Mouse (Mus musculus) v-Abl transformed pro-B cells (cell line): Measurements from ENCODE around the gene Sap30.

Experiments used
- in situ Hi-C, 2 experiments: fragments of 400-800 bp; cut with MboI; formaldehyde crosslinking; loops; one replicate each; pipeline ENCODE4 v1.15.1; 2025; ENCODE audit not compliant: unreplicated experiment in 2 of 2

Gene Sap30

GRCm38 (mm10) chr8:57487441-57488155 lies at the start of gene Sap30:
Gene Sap30, minus strand, starts transcription at chr8:57487860.
- in situ Hi-C loops: loop anchor here (10.0 kb wide), 1 partner anchor 167 kb away; the partner anchor contains the start of gene Galnt7 (in 2 of the 2)

- in situ Hi-C loops: loop anchor here (5.0 to 25.0 kb wide), 5 partner anchors 261 to 1999 kb away; no protein-coding TSS in a partner anchor
Observed at GRCm38 (mm10) chr8:57536167-57536566, 48.5 kb upstream of the Sap30 start.

GRCm38 (mm10) chr8:57534495-57534894 lies 46.8 kb upstream of the Sap30 start:
- in situ Hi-C loops: loop anchor here (5.0 to 25.0 kb wide), 5 partner anchors 102 to 1997 kb away; no protein-coding TSS in a partner anchor

- in situ Hi-C loops: loop anchor here (5.0 to 25.0 kb wide), 5 partner anchors 101 to 1996 kb away; no protein-coding TSS in a partner anchor
Observed at GRCm38 (mm10) chr8:57533106-57533505, 45.4 kb upstream of the Sap30 start.

GRCm38 (mm10) chr8:57532223-57532622 lies 44.6 kb upstream of the Sap30 start:
- in situ Hi-C loops: loop anchor here (5.0 to 25.0 kb wide), 5 partner anchors 100 to 1995 kb away; no protein-coding TSS in a partner anchor

GRCm38 (mm10) chr8:57530666-57531349 lies 43.1 kb upstream of the Sap30 start:
- in situ Hi-C loops: loop anchor here (5.0 to 25.0 kb wide), 5 partner anchors 99 to 1994 kb away; no protein-coding TSS in a partner anchor

GRCm38 (mm10) chr8:57530238-57530637 lies 42.6 kb upstream of the Sap30 start:
- in situ Hi-C loops: loop anchor here (5.0 to 25.0 kb wide), 5 partner anchors 98 to 1993 kb away; no protein-coding TSS in a partner anchor

- in situ Hi-C loops: loop anchor here (25.0 kb wide), 2 partner anchors 1466 to 1991 kb away; no protein-coding TSS in a partner anchor
Observed at GRCm38 (mm10) chr8:57528036-57528435, 40.4 kb upstream of the Sap30 start.

GRCm38 (mm10) chr8:57520186-57520786 lies 32.6 kb upstream of the Sap30 start:
- in situ Hi-C loops: loop anchor here in 1 of 2 experiments (5.0 to 25.0 kb wide), 2 partner anchors 978 to 1458 kb away; no protein-coding TSS in a partner anchor

- in situ Hi-C loops: loop anchor here in 1 of 2 experiments (25.0 kb wide), 1 partner anchor 1455 kb away; no protein-coding TSS in a partner anchor
Observed at GRCm38 (mm10) chr8:57517723-57518122, 30.1 kb upstream of the Sap30 start.

GRCm38 (mm10) chr8:57516685-57517084 lies 29.0 kb upstream of the Sap30 start:
- in situ Hi-C loops: loop anchor here in 1 of 2 experiments (25.0 kb wide), 1 partner anchor 1454 kb away; no protein-coding TSS in a partner anchor

GRCm38 (mm10) chr8:57513178-57513661 lies 25.6 kb upstream of the Sap30 start:
- in situ Hi-C loops: loop anchor here in 1 of 2 experiments (25.0 kb wide), 1 partner anchor 1451 kb away; no protein-coding TSS in a partner anchor

GRCm38 (mm10) chr8:57512141-57513056 lies 24.7 kb upstream of the Sap30 start:
- in situ Hi-C loops: loop anchor here in 1 of 2 experiments (25.0 kb wide), 1 partner anchor 1450 kb away; no protein-coding TSS in a partner anchor

GRCm38 (mm10) chr8:57511316-57512118 lies 23.9 kb upstream of the Sap30 start, which contains the start of gene Hmgb2:
Gene Hmgb2, plus strand, starts transcription at chr8:57511907.
- in situ Hi-C loops: loop anchor here in 1 of 2 experiments (25.0 kb wide), 1 partner anchor 1449 kb away; no protein-coding TSS in a partner anchor

- in situ Hi-C loops: loop anchor here in 1 of 2 experiments (25.0 kb wide), 1 partner anchor 1449 kb away; no protein-coding TSS in a partner anchor
Observed at GRCm38 (mm10) chr8:57510791-57511315, 23.2 kb upstream of the Sap30 start.

GRCm38 (mm10) chr8:57508657-57509056 lies 21.0 kb upstream of the Sap30 start:
- in situ Hi-C loops: loop anchor here in 1 of 2 experiments (5.0 to 25.0 kb wide), 2 partner anchors 76 to 1446 kb away; no protein-coding TSS in a partner anchor

GRCm38 (mm10) chr8:57507556-57508063 lies 19.9 kb upstream of the Sap30 start:
- in situ Hi-C loops: loop anchor here in 1 of 2 experiments (5.0 to 25.0 kb wide), 2 partner anchors 75 to 1445 kb away; no protein-coding TSS in a partner anchor
